8 mouse cellular contexts compared by ENCODE assay signal in the genomic region with DNA sequence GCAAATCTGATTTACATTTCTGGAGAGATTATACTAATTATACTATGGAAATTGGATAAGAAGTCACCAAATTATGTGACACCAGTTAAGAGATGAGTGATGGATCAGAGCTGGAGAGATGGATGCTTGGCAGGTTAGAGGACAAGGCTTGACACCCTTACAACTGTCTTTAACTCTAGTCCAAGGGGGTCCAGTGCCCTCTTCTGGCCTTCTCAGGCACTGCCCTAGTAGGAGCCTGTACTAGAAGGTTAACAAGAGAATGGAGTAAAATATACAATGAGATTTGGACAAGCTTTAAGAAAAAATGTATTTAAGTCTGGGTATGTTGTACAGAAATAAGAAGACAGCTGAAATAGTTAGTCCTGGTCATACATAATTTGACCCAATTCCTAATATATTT. TPM values are rescaled to one million over a fixed set of nuclear protein-coding genes. Genes with fewer than 3 reads are reported as not detected.
A peak's percentile ranks its signal among the peaks of the same experiment; 100 is the strongest.
DNase-seq lines count a peak whose midpoint lies in the region; ATAC-seq and TF ChIP-seq lines count a peak whose summit lies in the region.
"Had no signal": no experiment of that assay in that cellular context is flagged by ENCODE, and none has a peak within 500 bp of the region (broad histone marks: within the 10 kb centered on the region; RNA-seq: fewer than 3 reads in every experiment).

No protein-coding gene starts in this region.

- TF ChIP-seq CTCF in left cerebral cortex, adult 2 months (IDR thresholded peaks at IDR 0.05): peak; percentile 63

- no peak overlapping the region for H3K27ac ChIP-seq in left cerebral cortex, adult 2 months
- H3K27ac ChIP-seq: limb, embryonic 15.5 days had no signal

- intact Hi-C loops in left cerebral cortex, adult 2 months (cut with DNase I): no loop called here
- intact Hi-C loops in left cerebral cortex, postnatal 36 days (cut with DNase I): no loop called here

- ATAC-seq in granulocyte monocyte progenitor cell, adult 5-6 weeks (replicated peaks; ENCODE audit: poor library complexity, severe bottlenecking): no peak

- H3K4me3 ChIP-seq in left cerebral cortex, adult 2 months: no peak overlapping the region
- H3K4me3 ChIP-seq: limb, embryonic 15.5 days had no signal

- no peak for DNase-seq in left cerebral cortex, adult 2 months (ENCODE audit: extremely low spot score in 1 of 2, low spot score in 2 of 2)
- no peak for DNase-seq in left cerebral cortex, postnatal 36 days (ENCODE audit: low spot score in 2 of 2)
- peak; percentile 76 for DNase-seq in ZHBTc4 (ENCODE audit: low read depth, low spot score)
- peak; percentile 36 for DNase-seq in gastrocnemius, postnatal 10 days
- DNase-seq in lung, postnatal 36 days: peak; percentile 87
- DNase-seq in frontal cortex, postnatal 14 days (ENCODE audit: low spot score in 2 of 2): no peak

RNA-seq across cellular contexts. Expression of gene Ap3m1, which starts 3.4 kb away (rescaled TPM):
- total RNA-seq in left cerebral cortex, adult 2 months (2021): 10 to 100 TPM; 62.5 to 64.3 TPM
- 10 to 100 TPM; 61.7 to 62.0 TPM for total RNA-seq in left cerebral cortex, postnatal 36 days (2021)
- 10 to 100 TPM; 48.1 to 51.5 TPM for total RNA-seq in gastrocnemius, postnatal 10 days (2021)
- 54.1 and 71.7 TPM in 2 replicates for total RNA-seq in granulocyte monocyte progenitor cell, adult 5-6 weeks (2014; fragmentation: Nextera tagmentation)
- 66.0 and 83.4 TPM in 2 replicates for total RNA-seq in granulocyte monocyte progenitor cell, adult 5-6 weeks (2017)

RNA-seq across cellular contexts. Expression of gene Adk, which starts 3.5 kb away (rescaled TPM):
- 10 to 100 TPM; 59.5 to 69.6 TPM for total RNA-seq in left cerebral cortex, adult 2 months (2021)
- total RNA-seq in left cerebral cortex, postnatal 36 days (2021): 10 to 100 TPM; 63.6 to 66.2 TPM
- 10 to 100 TPM; 85.9 to 86.1 TPM for total RNA-seq in gastrocnemius, postnatal 10 days (2021)
- total RNA-seq in granulocyte monocyte progenitor cell, adult 5-6 weeks (2014; fragmentation: Nextera tagmentation): 69.1 and 73.1 TPM in 2 replicates
- 96.7 and 125 TPM in 2 replicates for total RNA-seq in granulocyte monocyte progenitor cell, adult 5-6 weeks (2017)

Comparison
In these comparisons a context has a peak if more than half of its experiments do, and no peak if none do; other contexts are left out.
1. DNase-seq: peak in ZHBTc4 (single experiment), gastrocnemius, postnatal 10 days (single experiment) and lung, postnatal 36 days (single experiment); none in left cerebral cortex, adult 2 months (0 of 2), left cerebral cortex, postnatal 36 days (0 of 2) and frontal cortex, postnatal 14 days (0 of 2).